Mouse (Mus musculus) lung, adult 2 months (tissue): ENCODE data around the gene Hoxc5.

Experiments used
- CTCF ChIP-seq: fragments of 200-500 bp; IDR thresholded peaks from 2 replicates; pipeline ENCODE4 v1.5.1; 2011; ENCODE audit warnings: mild to moderate bottlenecking, low read length, control low read depth; ENCODE audit not compliant: insufficient read depth
- POLR2A ChIP-seq: fragments of 200-500 bp; IDR thresholded peaks from 2 replicates; pipeline ENCODE4 v1.6.1; 2011; ENCODE audit warnings: low read depth, mild to moderate bottlenecking, control low read depth, low read length, borderline replicate concordance; ENCODE audit errors: extremely low read depth

DNA sequence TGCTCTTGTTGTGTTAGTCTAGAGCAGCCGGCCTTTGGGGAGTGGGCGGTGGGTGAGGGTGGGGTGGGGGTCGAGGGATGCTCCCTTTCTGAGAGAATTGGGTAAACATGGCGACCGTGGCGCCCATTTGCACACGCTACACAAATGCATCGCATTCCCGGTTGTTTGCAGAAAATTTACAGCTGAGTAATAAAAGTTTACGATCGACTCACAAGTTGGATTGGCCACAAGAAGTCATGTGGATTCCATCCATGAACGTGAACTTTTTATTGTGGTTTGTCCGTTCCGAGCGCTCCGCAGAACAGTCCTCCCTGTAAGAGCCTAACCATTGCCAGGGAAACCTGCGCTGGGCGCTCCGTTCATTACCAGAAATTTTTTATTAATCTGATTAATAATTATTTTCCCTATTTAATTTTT lies 30.7 kb downstream of the Hoxc5 start, which contains the start of gene Hoxc6:
- no peak for TF ChIP-seq CTCF
- no peak for TF ChIP-seq POLR2A
